16 mouse cellular contexts compared by ENCODE assay signal in genomic region chr4:5071243-5071642, GRCm38 (mm10).
"Had no signal": no experiment of that assay in that cellular context is flagged by ENCODE, and none has a peak within 500 bp of the region (broad histone marks: within the 10 kb centered on the region; RNA-seq: fewer than 3 reads in every experiment).

No protein-coding gene starts in this region.

- H3K4me3 ChIP-seq: limb, embryonic 12.5 days; liver, embryonic 13.5 days; lung, embryonic 15.5 days; megakaryocyte, embryonic 14.5 days; midbrain, embryonic 12.5 days; neural tube, embryonic 12.5 days had no signal

- H3K27me3 ChIP-seq: limb, embryonic 12.5 days; liver, embryonic 13.5 days; lung, embryonic 15.5 days; megakaryocyte, embryonic 14.5 days; midbrain, embryonic 12.5 days; neural tube, embryonic 12.5 days had no signal

- H3K9ac ChIP-seq: limb, embryonic 12.5 days; liver, embryonic 13.5 days; liver, postnatal 0 days; lung, embryonic 15.5 days; midbrain, embryonic 12.5 days; neural tube, embryonic 12.5 days had no signal

- H3K4me1 ChIP-seq: limb, embryonic 12.5 days; liver, embryonic 13.5 days; lung, embryonic 15.5 days; megakaryocyte, embryonic 14.5 days; midbrain, embryonic 12.5 days; neural tube, embryonic 12.5 days had no signal

- DNase-seq: kidney, postnatal 25 days; liver; liver, embryonic 13.5 days; liver, postnatal 0 days; lung, postnatal 14 days; retina, postnatal 1 day; right cerebral cortex, postnatal 4 days; spleen, adult 18-20 months; thymus, adult 18-20 months; thymus, postnatal 14 days had no signal

- ATAC-seq: liver, postnatal 0 days had no signal

- H3K9me3 ChIP-seq: limb, embryonic 12.5 days; liver, embryonic 13.5 days; lung, embryonic 15.5 days; midbrain, embryonic 12.5 days; neural tube, embryonic 12.5 days had no signal

- H3K4me2 ChIP-seq: limb, embryonic 12.5 days; liver, embryonic 13.5 days; lung, embryonic 15.5 days; midbrain, embryonic 12.5 days; neural tube, embryonic 12.5 days had no signal

- H3K27ac ChIP-seq: limb, embryonic 12.5 days; liver, embryonic 13.5 days; lung, embryonic 15.5 days; macrophage; midbrain, embryonic 12.5 days; neural tube, embryonic 12.5 days had no signal

- H3K36me3 ChIP-seq: limb, embryonic 12.5 days; liver, embryonic 13.5 days; lung, embryonic 15.5 days; midbrain, embryonic 12.5 days; neural tube, embryonic 12.5 days had no signal
